Mouse (Mus musculus): ENCODE measurements around the gene Lypd5. TPM values are rescaled to one million over a fixed set of nuclear protein-coding genes. Genes with fewer than 3 reads are reported as not detected.

Gene Lypd5
- polyA plus RNA-seq, 1 experiment from 2014 or later, result not detected

GRCm38 (mm10) chr7:24365258-24366014, 16.4 kb downstream of the Lypd5 start:
- H3K9me3 ChIP-seq (ENCODE audit: control insufficient read depth), result no peaks in the 10 kb centered on the region
- H3K9ac ChIP-seq (ENCODE audit: low read depth, low read length), result no peak overlapping the region
- H3K4me1 ChIP-seq (replicated peaks; ENCODE audit: control insufficient read depth, insufficient read depth, low read length), result no peaks in the 10 kb centered on the region
- 67% methylated on average over 5 of the region's 5 CpGs for whole genome bisulfite sequencing
- H3K4me3 ChIP-seq (ENCODE audit: low read depth, low read length), result no peak overlapping the region
- H3K27ac ChIP-seq (ENCODE audit: low read depth, low read length), result no peak overlapping the region
- no peak for TF ChIP-seq CTCF (IDR thresholded peaks at IDR 0.05; ENCODE audit: low read depth)
- no peak overlapping the region for H3K4me2 ChIP-seq (replicated peaks; ENCODE audit: low read depth)
- H3K36me3 ChIP-seq (ENCODE audit: control insufficient read depth, insufficient read depth), result no peaks in the 10 kb centered on the region
- H3K27me3 ChIP-seq (replicated peaks; ENCODE audit: control insufficient read depth, insufficient read depth, low read length), result 0 out of 2 replicates have a peak, but pooled peaks cover 7% of the 10 kb centered on the region
- no peak for ATAC-seq

GRCm38 (mm10) chr7:24366716-24367632, 18.0 kb downstream of the Lypd5 start:
- H3K36me3 ChIP-seq (ENCODE audit: control insufficient read depth, insufficient read depth), result no peaks in the 10 kb centered on the region
- no peak overlapping the region for H3K4me3 ChIP-seq (ENCODE audit: low read depth, low read length)
- 0 out of 2 replicates have a peak, but pooled peaks cover 7% of the 10 kb centered on the region for H3K27me3 ChIP-seq (replicated peaks; ENCODE audit: control insufficient read depth, insufficient read depth, low read length)
- no peaks in the 10 kb centered on the region for H3K9me3 ChIP-seq (ENCODE audit: control insufficient read depth)
- H3K9ac ChIP-seq (ENCODE audit: low read depth, low read length), result no peak overlapping the region
- no peaks in the 10 kb centered on the region for H3K4me1 ChIP-seq (replicated peaks; ENCODE audit: control insufficient read depth, insufficient read depth, low read length)
- no peak for TF ChIP-seq CTCF (IDR thresholded peaks at IDR 0.05; ENCODE audit: low read depth)
- H3K4me2 ChIP-seq (replicated peaks; ENCODE audit: low read depth), result no peak overlapping the region
- WGBS, result 68% methylated on average over 15 of the region's 15 CpGs
- no peak overlapping the region for H3K27ac ChIP-seq (ENCODE audit: low read depth, low read length)
- no peak for ATAC-seq

- Histone ChIP-seq H3K4me3 (ENCODE audit: low read depth, low read length) (no peak overlapping the region), H3K27ac (ENCODE audit: low read depth, low read length) (no peak overlapping the region), H3K27me3 (replicated peaks; ENCODE audit: control insufficient read depth, insufficient read depth, low read length) (0 out of 2 replicates have a peak, but pooled peaks cover 7% of the 10 kb centered on the region), H3K9me3 (ENCODE audit: control insufficient read depth) (no peaks in the 10 kb centered on the region), H3K4me2 (replicated peaks; ENCODE audit: low read depth) (no peak overlapping the region), H3K9ac (ENCODE audit: low read depth, low read length) (no peak overlapping the region), H3K4me1 (replicated peaks; ENCODE audit: control insufficient read depth, insufficient read depth, low read length) (no peaks in the 10 kb centered on the region; the same call in 1 of the 2 replicates), H3K36me3 (ENCODE audit: control insufficient read depth, insufficient read depth) (no peaks in the 10 kb centered on the region)
- WGBS, result 57% methylated on average over 4 of the region's 4 CpGs
- no peak for TF ChIP-seq CTCF (IDR thresholded peaks at IDR 0.05; ENCODE audit: low read depth)
- no peak for ATAC-seq
Observed at GRCm38 (mm10) chr7:24368226-24368625, 19.2 kb downstream of the Lypd5 start.

- no peak for TF ChIP-seq CTCF (IDR thresholded peaks at IDR 0.05; ENCODE audit: low read depth)
- Histone ChIP-seq H3K27ac (ENCODE audit: low read depth, low read length) (no peak overlapping the region), H3K4me2 (replicated peaks; ENCODE audit: low read depth) (no peak overlapping the region), H3K9ac (ENCODE audit: low read depth, low read length) (no peak overlapping the region), H3K4me1 (replicated peaks; ENCODE audit: control insufficient read depth, insufficient read depth, low read length) (no peaks in the 10 kb centered on the region; the same call in 1 of the 2 replicates), H3K36me3 (ENCODE audit: control insufficient read depth, insufficient read depth) (no peaks in the 10 kb centered on the region), H3K27me3 (replicated peaks; ENCODE audit: control insufficient read depth, insufficient read depth, low read length) (0 out of 2 replicates have a peak, but pooled peaks cover 7% of the 10 kb centered on the region), H3K9me3 (ENCODE audit: control insufficient read depth) (no peaks in the 10 kb centered on the region), H3K4me3 (ENCODE audit: low read depth, low read length) (no peak overlapping the region)
- 87% methylated on average over 7 of the region's 7 CpGs for WGBS
- no peak for ATAC-seq
Observed at GRCm38 (mm10) chr7:24368946-24369345, 19.9 kb downstream of the Lypd5 start.

- Histone ChIP-seq H3K9me3 (ENCODE audit: control insufficient read depth) (no peaks in the 10 kb centered on the region), H3K36me3 (ENCODE audit: control insufficient read depth, insufficient read depth) (no peaks in the 10 kb centered on the region), H3K9ac (ENCODE audit: low read depth, low read length) (no peak within 1 kb of the TSS), H3K4me2 (replicated peaks; ENCODE audit: low read depth) (peak within 1 kb of the TSS; percentile 35), H3K27ac (ENCODE audit: low read depth, low read length) (no peak within 1 kb of the TSS), H3K27me3 (replicated peaks; ENCODE audit: control insufficient read depth, insufficient read depth, low read length) (no peaks in the 10 kb centered on the region), H3K4me1 (replicated peaks; ENCODE audit: control insufficient read depth, insufficient read depth, low read length) (no peaks in the 10 kb centered on the region; the same call in 1 of the 2 replicates), H3K4me3 (ENCODE audit: low read depth, low read length) (no peak within 1 kb of the TSS; the same call in 1 of the 2 replicates)
- ATAC-seq, result peak; percentile 12; the same call in 1 of the 2 replicates
- 25% methylated on average over 23 of the region's 23 CpGs for WGBS
- no peak for TF ChIP-seq CTCF (IDR thresholded peaks at IDR 0.05; ENCODE audit: low read depth)
Observed at GRCm38 (mm10) chr7:24369731-24370541, 20.9 kb downstream of the Lypd5 start, which contains the start of gene Kcnn4. TSS of gene Kcnn4 (plus strand) at chr7:24370263.

All from intestine, postnatal 0 days (tissue).